Mouse (Mus musculus) monocyte, adult 59 days (primary cell): ENCODE measurements around the gene Pkp4. TPM values are rescaled to one million over a fixed set of nuclear protein-coding genes. Genes with fewer than 3 reads are reported as not detected.

ENCODE experiments used
- total RNA-seq, 2 experiments: library from RNA; stranded (reverse); gene quantifications; one replicate each; pipeline ENCODE4 v1.2.4; 2023

The Pkp4 gene
- 10 to 100 TPM; 37.0 to 45.0 TPM for total RNA-seq

GRCm38 (mm10) chr2:59160605-59160963, at the start of gene Pkp4, which contains the start of gene Ccdc148:
Gene Pkp4, plus strand, starts transcription at chr2:59160850.
Gene Ccdc148, minus strand, starts transcription at chr2:59160683.

Other genes starting within 250 kb of the Pkp4 start
- gene Ccdc148, start 167 bp upstream of the Pkp4 start, total RNA-seq, result 1 to 10 TPM; 4.9 to 5.2 TPM